Mouse (Mus musculus): ENCODE data around the gene Rbfox1.

DNA sequence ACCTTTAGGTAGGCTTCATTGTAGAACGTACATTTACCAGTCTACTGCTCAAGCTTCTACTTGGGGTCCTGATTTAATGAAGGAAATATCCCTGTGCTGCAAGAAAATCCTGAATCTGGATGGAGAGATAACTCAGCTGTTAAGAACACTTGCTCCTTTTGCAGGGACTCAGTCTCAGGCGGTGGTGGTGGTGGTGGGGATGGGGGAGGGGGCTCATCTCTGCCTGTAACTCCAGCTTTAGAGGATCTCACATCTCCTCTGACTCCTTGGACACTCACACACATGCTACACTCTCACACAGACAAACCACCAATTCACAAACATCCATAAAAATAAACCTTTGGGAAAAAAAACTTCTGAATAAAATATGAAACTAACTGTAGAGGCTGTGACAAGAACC, 1101.3 kb downstream of the Rbfox1 start:
- no peak for TF ChIP-seq CTCF (IDR thresholded peaks at IDR 0.05; ENCODE audit: control insufficient read depth, insufficient read depth, insufficient read length)
- TF ChIP-seq CEBPB (IDR thresholded peaks at IDR 0.05; ENCODE audit: low read depth): no peak
- no peak for TF ChIP-seq MYOD1 (IDR thresholded peaks at IDR 0.05; ENCODE audit: control insufficient read depth, insufficient read length, low read depth)
- TF ChIP-seq USF1 (IDR thresholded peaks at IDR 0.05; ENCODE audit: low read depth): no peak
- TF ChIP-seq MYOG (IDR thresholded peaks at IDR 0.05; ENCODE audit: control insufficient read depth, extremely low read depth, insufficient read length): no peak

All from C2C12 (cell line).